Mouse (Mus musculus) lung, postnatal 25 days (tissue): ENCODE data around the gene Tcl1b3.

Source experiments
- DNase-seq: peaks from one replicate; pipeline ENCODE4 v3.0.0; 2022; ENCODE audit warnings: low spot score

Tcl1b3 gene

DNA sequence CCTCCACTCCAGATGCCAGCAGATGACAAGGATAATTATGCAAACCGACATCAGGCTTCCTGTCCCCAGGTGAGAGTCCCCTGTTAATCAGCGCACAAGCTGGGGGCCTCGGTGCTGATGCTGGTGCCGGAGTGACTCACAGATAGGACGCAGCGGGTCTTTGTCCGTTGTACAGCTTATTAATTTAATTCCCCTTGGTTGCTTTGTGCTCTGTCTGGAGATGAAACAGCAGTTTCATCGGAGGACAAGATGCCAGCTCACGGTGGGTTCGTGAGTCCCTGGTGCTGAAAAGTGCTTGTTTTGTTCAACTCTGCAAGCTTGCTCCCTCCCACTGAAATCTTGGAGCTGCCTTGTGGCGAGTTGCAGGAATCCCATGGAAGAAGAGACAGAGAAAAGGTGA is 43.5 kb downstream of the Tcl1b3 start:
- DNase-seq = no peak

DNA sequence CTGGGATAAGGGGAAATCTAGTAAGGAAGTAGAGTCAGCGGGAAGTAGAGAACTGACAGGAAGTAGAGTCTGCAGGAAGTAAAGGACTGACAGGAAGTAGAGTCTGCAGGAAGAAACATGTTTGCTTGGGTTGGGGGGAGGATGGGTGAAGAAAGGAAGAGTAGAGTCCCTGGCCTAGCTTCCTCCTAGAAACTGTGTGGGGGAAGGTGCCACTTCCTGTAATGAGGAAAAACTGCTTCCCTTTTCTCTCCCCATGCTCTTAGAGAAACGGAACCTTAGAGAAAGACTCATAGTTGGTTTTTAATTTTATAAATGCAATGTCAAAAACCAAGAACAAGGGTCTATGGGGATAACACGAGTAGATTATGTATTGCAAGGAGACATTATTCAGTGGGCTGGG is 44.2 kb downstream of the Tcl1b3 start:
- DNase-seq = no peak

DNA sequence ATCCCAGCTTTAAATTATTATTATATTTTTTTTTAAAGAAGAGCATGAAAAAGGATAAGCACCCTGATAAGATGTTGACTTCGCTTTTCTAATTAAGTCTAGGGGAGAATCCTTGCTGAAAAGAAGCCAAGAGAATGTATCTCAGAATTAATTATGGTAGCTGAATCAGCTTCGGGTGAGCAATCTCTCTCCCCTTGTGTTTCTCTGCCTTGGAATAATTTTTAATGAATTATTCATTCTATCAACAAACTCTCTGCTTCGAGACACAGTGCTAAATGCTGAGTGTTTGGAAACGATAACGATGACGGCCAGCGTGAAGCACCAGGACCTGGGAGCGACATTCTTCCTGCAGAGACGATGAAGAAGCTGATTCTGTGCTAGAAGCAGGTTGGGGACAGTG is 48.2 kb downstream of the Tcl1b3 start:
- DNase-seq = no peak
